Mouse (Mus musculus) limb, embryonic 14.5 days (tissue): ENCODE measurements around the gene Avp. TPM values are rescaled to one million over a fixed set of nuclear protein-coding genes. Genes with fewer than 3 reads are reported as not detected.

Experiments
- ATAC-seq: fragments of 200-750 bp; cut with Nextera tagmentation; 2 replicates; pipeline ENCODE4 v1.8.0; 2017; ENCODE audit warnings: low read depth, moderate number of reproducible peaks, moderate TSS enrichment; ENCODE audit not compliant: low FRiP score
- DNase-seq: peaks from one replicate; pipeline ENCODE4 v3.0.0-alpha.2; 2015; ENCODE audit warnings: low spot score
- H3K27ac ChIP-seq: fragments of 300-500 bp; sonication (generic); replicated peaks from 2 replicates; pipeline ENCODE4 v1.5.1; 2014; ENCODE audit warnings: low read depth, mild to moderate bottlenecking, low read length, moderate library complexity, mixed read lengths
- H3K27me3 ChIP-seq: fragments of 300-500 bp; sonication (generic); 2 replicates; pipeline ENCODE4 v1.6.1; 2014; ENCODE audit warnings: low read length, mixed read lengths; ENCODE audit not compliant: control insufficient read depth, insufficient read depth
- H3K36me3 ChIP-seq: fragments of 300-500 bp; sonication (generic); 2 replicates; pipeline ENCODE4 v1.6.1; 2014; ENCODE audit warnings: mild to moderate bottlenecking, low read length, moderate library complexity, mixed read lengths; ENCODE audit not compliant: control insufficient read depth, insufficient read depth
- H3K4me1 ChIP-seq: fragments of 300-500 bp; sonication (generic); 2 replicates; pipeline ENCODE4 v1.6.1; 2014; ENCODE audit warnings: antibody characterized with exemption, low read length, mixed read lengths; ENCODE audit not compliant: control insufficient read depth, insufficient read depth
- H3K4me2 ChIP-seq: fragments of 300-500 bp; sonication (generic); replicated peaks from 2 replicates; pipeline ENCODE4 v1.6.1; 2014; ENCODE audit warnings: low read depth, mild to moderate bottlenecking, low read length, moderate library complexity; ENCODE audit not compliant: severe bottlenecking
- H3K4me3 ChIP-seq: fragments of 300-500 bp; sonication (generic); replicated peaks from 2 replicates; pipeline ENCODE4 v1.5.1; 2014; ENCODE audit warnings: low read length
- H3K9ac ChIP-seq: fragments of 300-500 bp; sonication (generic); 2 replicates; pipeline ENCODE4 v1.6.1; 2014; ENCODE audit warnings: mild to moderate bottlenecking, low read depth, low read length, moderate library complexity; ENCODE audit not compliant: severe bottlenecking
- H3K9me3 ChIP-seq: fragments of 300-500 bp; sonication (generic); 2 replicates; pipeline ENCODE4 v1.6.1; 2016; ENCODE audit warnings: low read length; ENCODE audit not compliant: control insufficient read depth
- POLR2A ChIP-seq: fragments of 200-500 bp; IDR thresholded peaks from 2 replicates; pipeline ENCODE4 v1.8.0; 2012; ENCODE audit warnings: inconsistent platforms, mild to moderate bottlenecking, moderate library complexity, borderline replicate concordance; ENCODE audit not compliant: insufficient read depth, insufficient read length; ENCODE audit errors: extremely low read depth
- WGBS: fragments of 180-500 bp; shearing (Covaris S2); extraction: QIAGEN DNeasy Blood & Tissue Kit; methylation state at CpG from one replicate; pipeline ENCODE4 v1.1.7; 2014; 5-methylcytosine and 5-hydroxymethylcytosine counted together
- polyA plus RNA-seq, 2 experiments: library from polyadenylated mRNA; depleted of rRNA in 1 of 2; stranded (reverse) in 1 of 2; unstranded in 1 of 2; fragments of >200 nt; fragmentation: Nextera tagmentation in 1 of 2; extraction: Ambion mirVana in 1 of 2; gene quantifications; 2 replicates each; pipeline versions ENCODE4 v1.2.1 to v1.2.3; 2012 to 2014

Avp gene
- polyA plus RNA-seq (2012; rRNA removed): 0.13 TPM in 1 of 2 replicates, not detected in the other
- polyA plus RNA-seq (2014; fragmentation: Nextera tagmentation; extraction: Ambion mirVana): not detected in 2 replicates

GRCm38 (mm10) chr2:130582552-130582951 lies at the start of gene Avp:
Gene Avp, minus strand, starts transcription at chr2:130582554.
- no peaks in the 10 kb centered on the region for H3K9me3 ChIP-seq
- H3K27ac ChIP-seq: no peak within 1 kb of the TSS
- H3K27me3 ChIP-seq: peaks cover 54% of the 10 kb centered on the region
- 0 out of 2 replicates have a peak within 1 kb of the TSS, but pooled peaks have one; percentile 57 for H3K4me2 ChIP-seq
- ATAC-seq (no peak), DNase-seq (no peak)
- no peaks in the 10 kb centered on the region for H3K36me3 ChIP-seq
- 34% methylated on average over 10 of the region's 10 CpGs for WGBS
- no peak for TF ChIP-seq POLR2A
- H3K9ac ChIP-seq: no peak within 1 kb of the TSS
- no peak within 1 kb of the TSS for H3K4me3 ChIP-seq
- H3K4me1 ChIP-seq: peaks cover 6% of the 10 kb centered on the region; the same call in 1 of the 2 replicates

- peak within 1 kb of the TSS; percentile 70 for H3K27ac ChIP-seq
- TF ChIP-seq POLR2A: 0 out of 2 replicates have a peak, but pooled peaks have one; percentile 41
- peak within 1 kb of the TSS; percentile 92 for H3K9ac ChIP-seq
- peaks cover 10% of the 10 kb centered on the region for H3K4me1 ChIP-seq
- peaks cover 6% of the 10 kb centered on the region for H3K27me3 ChIP-seq
- peak within 1 kb of the TSS; percentile 81 for H3K4me2 ChIP-seq
- ATAC-seq (peak; percentile 90), DNase-seq (peak; percentile 92)
- peak within 1 kb of the TSS; percentile 83 for H3K4me3 ChIP-seq
- under 1% methylated on average over 18 of the region's 25 CpGs for WGBS
- H3K36me3 ChIP-seq: peaks cover 26% of the 10 kb centered on the region
- no peaks in the 10 kb centered on the region for H3K9me3 ChIP-seq
Measured at GRCm38 (mm10) chr2:130629839-130630203, 47.5 kb upstream of the Avp start, which contains the start of the genes Fastkd5 and Ubox5. Gene Fastkd5, minus strand, starts transcription at chr2:130630027. Gene Ubox5, minus strand, starts transcription at chr2:130630038.

GRCm38 (mm10) chr2:130629080-130629838 lies 46.9 kb upstream of the Avp start:
- H3K9me3 ChIP-seq: no peaks in the 10 kb centered on the region
- DNase-seq (no peak), ATAC-seq (peak; percentile 37)
- peak overlapping the region; percentile 83 for H3K4me3 ChIP-seq
- peak overlapping the region; percentile 70 for H3K27ac ChIP-seq
- peaks cover 5% of the 10 kb centered on the region for H3K4me1 ChIP-seq
- WGBS: 4% methylated on average over 33 of the region's 37 CpGs
- peak overlapping the region; percentile 81 for H3K4me2 ChIP-seq
- peaks cover under 1% of the 10 kb centered on the region; the same call in 1 of the 2 replicates for H3K27me3 ChIP-seq
- peak overlapping the region; percentile 92 for H3K9ac ChIP-seq
- TF ChIP-seq POLR2A: no peak
- H3K36me3 ChIP-seq: peaks cover 26% of the 10 kb centered on the region

GRCm38 (mm10) chr2:130628424-130628823 lies 46.1 kb upstream of the Avp start:
- Histone ChIP-seq H3K4me3 (peak overlapping the region; percentile 83), H3K9me3 (no peaks in the 10 kb centered on the region), H3K4me2 (peak overlapping the region; percentile 81), H3K9ac (no peak overlapping the region), H3K4me1 (peaks cover 5% of the 10 kb centered on the region), H3K27ac (no peak overlapping the region), H3K36me3 (peaks cover 26% of the 10 kb centered on the region), H3K27me3 (no peaks in the 10 kb centered on the region)
- no peak for TF ChIP-seq POLR2A
- ATAC-seq (no peak), DNase-seq (no peak)
- 55% methylated on average over 3 of the region's 3 CpGs for WGBS

- Histone ChIP-seq H3K9me3 (no peaks in the 10 kb centered on the region), H3K4me1 (no peaks in the 10 kb centered on the region), H3K36me3 (peaks cover 50% of the 10 kb centered on the region), H3K27me3 (no peaks in the 10 kb centered on the region), H3K9ac (no peak overlapping the region), H3K27ac (no peak overlapping the region), H3K4me3 (no peak overlapping the region), H3K4me2 (no peak overlapping the region)
- WGBS: 92% methylated on average over 7 of the region's 7 CpGs
- DNase-seq: no peak
- TF ChIP-seq POLR2A: no peak
- no peak for ATAC-seq
Measured at GRCm38 (mm10) chr2:130618972-130619371, 36.6 kb upstream of the Avp start.
